9 mouse cellular contexts compared by ENCODE assay signal in genomic region chr7:144055702-144056531, GRCm38 (mm10). TPM values are rescaled to one million over a fixed set of nuclear protein-coding genes. Genes with fewer than 3 reads are reported as not detected.
DNase-seq lines count a peak whose midpoint lies in the region; ATAC-seq and TF ChIP-seq lines count a peak whose summit lies in the region.
"Had no signal": no experiment of that assay in that cellular context is flagged by ENCODE, and none has a peak within 500 bp of the region (broad histone marks: within the 10 kb centered on the region; RNA-seq: fewer than 3 reads in every experiment).

No protein-coding gene starts in this region.

- H3K36me3 ChIP-seq in hindbrain, postnatal 0 days (ENCODE audit: insufficient read depth, low read length), result no peaks in the 10 kb centered on the region
- H3K36me3 ChIP-seq in neural tube, embryonic 11.5 days (ENCODE audit: control insufficient read depth, insufficient read depth, low read length), result no peaks in the 10 kb centered on the region
- H3K36me3 ChIP-seq: limb, embryonic 13.5 days had no signal

- intact Hi-C loops in heart, postnatal 14 days (cut with DNase I), result no loop called here

- peak; percentile 86 for TF ChIP-seq CTCF in hindbrain, postnatal 0 days (IDR thresholded peaks at IDR 0.05; ENCODE audit: low read depth)

- no peaks in the 10 kb centered on the region for H3K27me3 ChIP-seq in hindbrain, postnatal 0 days (ENCODE audit: insufficient read depth, low read length)
- no peaks in the 10 kb centered on the region for H3K27me3 ChIP-seq in neural tube, embryonic 11.5 days (ENCODE audit: control insufficient read depth, insufficient read depth, low read length)
- H3K27me3 ChIP-seq: limb, embryonic 13.5 days had no signal

- peak; percentile 8 to 11 for DNase-seq in heart, postnatal 14 days
- no peak for DNase-seq in heart, adult 11 months
- DNase-seq in 3134 (ENCODE audit: extremely low read depth, insufficient read length, low spot score) (peak; percentile 13), NIH3T3 (ENCODE audit: low read depth) (peak; percentile 48)
- peak; percentile 41 for DNase-seq in hindbrain, postnatal 0 days (ENCODE audit: low spot score)
- DNase-seq in neural tube, embryonic 11.5 days (ENCODE audit: low spot score), result peak; percentile 33
- DNase-seq in right cerebral cortex, postnatal 36 days (ENCODE audit: low spot score in 2 of 2), result no peak

- ATAC-seq in hindbrain, postnatal 0 days, result no peak
- no peak for ATAC-seq in neural tube, embryonic 11.5 days (ENCODE audit: insufficient read depth, low FRiP score, low TSS enrichment)
- ATAC-seq in cerebellum, adult (ENCODE audit: insufficient number of reproducible peaks, low FRiP score, low TSS enrichment), result no peak

- WGBS in hindbrain, postnatal 0 days, result 73% methylated on average over 7 of the region's 7 CpGs
- 77% methylated on average over 7 of the region's 7 CpGs for WGBS in neural tube, embryonic 11.5 days

- no peak overlapping the region for H3K4me2 ChIP-seq in hindbrain, postnatal 0 days (ENCODE audit: low read depth, low read length)
- H3K4me2 ChIP-seq in neural tube, embryonic 11.5 days (ENCODE audit: low read depth), result no peak overlapping the region
- H3K4me2 ChIP-seq: limb, embryonic 13.5 days had no signal

- H3K4me3 ChIP-seq in hindbrain, postnatal 0 days (ENCODE audit: low read length), result no peak overlapping the region
- no peak overlapping the region for H3K4me3 ChIP-seq in neural tube, embryonic 11.5 days (ENCODE audit: low read depth, low read length)
- H3K4me3 ChIP-seq: limb, embryonic 13.5 days had no signal

- H3K9me3 ChIP-seq in hindbrain, postnatal 0 days (ENCODE audit: low read length), result no peaks in the 10 kb centered on the region
- no peaks in the 10 kb centered on the region for H3K9me3 ChIP-seq in neural tube, embryonic 11.5 days (ENCODE audit: control insufficient read depth, low read length)
- H3K9me3 ChIP-seq: limb, embryonic 13.5 days had no signal

- H3K9ac ChIP-seq in hindbrain, postnatal 0 days (replicated peaks; ENCODE audit: low read length), result no peak overlapping the region
- H3K9ac ChIP-seq in neural tube, embryonic 11.5 days (ENCODE audit: low read length), result no peak overlapping the region
- H3K9ac ChIP-seq: limb, embryonic 13.5 days had no signal

- H3K4me1 ChIP-seq in hindbrain, postnatal 0 days (ENCODE audit: insufficient read depth, low read length), result no peaks in the 10 kb centered on the region; the same call in 1 of the 2 replicates
- H3K4me1 ChIP-seq in neural tube, embryonic 11.5 days (ENCODE audit: control insufficient read depth, insufficient read depth, low read length), result no peaks in the 10 kb centered on the region

- H3K27ac ChIP-seq in hindbrain, postnatal 0 days, result no peak overlapping the region
- no peak overlapping the region for H3K27ac ChIP-seq in neural tube, embryonic 11.5 days (ENCODE audit: low read depth, low read length)
- H3K27ac ChIP-seq: limb, embryonic 13.5 days had no signal

RNA-seq across cellular contexts. Expression of gene Shank2, which starts 54.2 kb away (rescaled TPM):
- under 1 TPM; 0.44 to 0.65 TPM for total RNA-seq in heart, postnatal 14 days (2021)
- 28.0 and 30.0 TPM in 2 replicates for total RNA-seq in hindbrain, postnatal 0 days (2014; rRNA removed)
- polyA plus RNA-seq in hindbrain, postnatal 0 days (2015; fragmentation: Nextera tagmentation; extraction: Ambion mirVana), result 8.4 and 8.5 TPM in 2 replicates
- 2.1 and 2.4 TPM in 2 replicates for polyA plus RNA-seq in neural tube, embryonic 11.5 days (2014; fragmentation: Nextera tagmentation; extraction: Ambion mirVana)

Comparison
In these comparisons a context has a peak if more than half of its experiments do, and no peak if none do; other contexts are left out.
1. DNase-seq: peak in heart, postnatal 14 days (2 of 2), 3134 (single experiment), NIH3T3 (single experiment), hindbrain, postnatal 0 days (single experiment) and neural tube, embryonic 11.5 days (single experiment); none in heart, adult 11 months (single experiment) and right cerebral cortex, postnatal 36 days (0 of 2).
2. RNA of gene Shank2, which starts 54.2 kb away (total RNA-seq): 28.0 to 30.0 TPM in hindbrain, postnatal 0 days; 0.44 to 0.65 TPM in heart, postnatal 14 days; every median in the first group is over 10 times any median in the second.